Mouse (Mus musculus) heart, adult 2 months (tissue): Measurements from ENCODE around the gene Nlgn2.

Experiments
- CTCF ChIP-seq: fragments of 200-600 bp; IDR thresholded peaks from 2 replicates; pipeline ENCODE4 v1.8.1; 2022; ENCODE audit warnings: antibody characterized with exemption, mild to moderate bottlenecking, moderate library complexity
- POLR2A ChIP-seq: fragments of 200-500 bp; IDR thresholded peaks from 2 replicates; pipeline ENCODE4 v1.6.1; 2011; ENCODE audit warnings: mild to moderate bottlenecking, low read depth, low read length, control low read depth; ENCODE audit not compliant: insufficient read depth

DNA sequence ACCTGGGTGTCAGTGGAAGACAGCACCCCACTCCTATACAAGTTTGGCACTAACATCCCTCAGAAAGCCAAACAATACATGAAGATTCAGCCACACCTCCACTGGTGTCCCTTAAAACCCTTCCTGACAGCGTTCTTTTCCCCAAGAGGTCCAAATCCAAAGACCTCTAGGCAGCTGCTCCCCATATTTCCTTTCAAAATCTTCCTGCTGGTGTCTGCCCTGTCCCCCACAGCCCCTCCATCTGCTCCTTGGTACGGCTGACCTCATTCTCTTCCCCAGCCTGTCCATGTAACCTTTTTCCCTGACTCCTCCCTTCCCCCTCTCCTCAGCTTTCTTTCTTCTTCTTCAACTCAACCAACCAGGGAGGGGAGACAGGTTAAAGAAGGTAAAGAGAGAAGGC is 14.1 kb downstream of the Nlgn2 start:
- TF ChIP-seq CTCF (no peak), POLR2A (no peak)
